Mouse (Mus musculus) CH12.LX (cell line): ENCODE measurements around the gene Sept5. TPM values are rescaled to one million over a fixed set of nuclear protein-coding genes. Genes with fewer than 3 reads are reported as not detected.

Source experiments
- DNase-seq: peaks from one replicate; pipeline ENCODE4 v3.0.0-alpha.2; 2013; ENCODE audit errors: extremely low read depth
- H3K27ac ChIP-seq: 2 replicates; pipeline ENCODE4 v1.5.1; 2012; ENCODE audit warnings: low read depth, mild to moderate bottlenecking, control low read depth, moderate library complexity; ENCODE audit not compliant: insufficient read depth
- H3K27me3 ChIP-seq: replicated peaks from 2 replicates; pipeline ENCODE3; 2012; ENCODE audit warnings: inconsistent platforms
- H3K36me3 ChIP-seq, 2 experiments: replicated peaks in 1 of 2; 2 replicates each; pipeline versions ENCODE3 to v1.6.1; 2012; ENCODE audit warnings: inconsistent platforms in 1 of 2, low read length in 1 of 2, mild to moderate bottlenecking in 1 of 2, mixed read lengths in 1 of 2, moderate library complexity in 1 of 2; ENCODE audit not compliant: control insufficient read depth in 1 of 2, insufficient read depth in 1 of 2
- H3K4me1 ChIP-seq, 2 experiments: 2 replicates each; pipeline ENCODE4 v1.6.1; 2012; ENCODE audit warnings: inconsistent platforms in 1 of 2, moderate library complexity in 1 of 2; ENCODE audit not compliant: insufficient read depth in 2 of 2, control insufficient read depth in 1 of 2
- H3K4me2 ChIP-seq: 2 replicates; pipeline ENCODE4 v1.6.1; 2012; ENCODE audit warnings: low read depth, mild to moderate bottlenecking, control low read depth; ENCODE audit not compliant: poor library complexity, insufficient read depth, severe bottlenecking
- H3K4me3 ChIP-seq, 3 experiments: fragments of 150-350 bp in 1 of 3; sonication (generic) in 1 of 3; replicated peaks in 1 of 3; 2 replicates each; pipeline versions ENCODE3 to v1.5.1; 2011 to 2012; ENCODE audit warnings: low read depth in 2 of 3, low read length in 2 of 3, mild to moderate bottlenecking in 2 of 3, moderate library complexity in 2 of 3, control low read depth in 1 of 3, improper control_type of control experiment in 1 of 3, inconsistent platforms in 1 of 3, mixed read lengths in 1 of 3; ENCODE audit not compliant: poor library complexity in 1 of 3
- H3K79me2 ChIP-seq: replicated peaks from 2 replicates; pipeline ENCODE4 v1.6.1; 2012; ENCODE audit warnings: mild to moderate bottlenecking, moderate library complexity; ENCODE audit not compliant: control insufficient read depth, poor library complexity, insufficient read depth, severe bottlenecking; ENCODE audit errors: extremely low read depth
- H3K9ac ChIP-seq: 2 replicates; pipeline ENCODE4 v1.6.1; 2012; ENCODE audit warnings: low read depth, mild to moderate bottlenecking, control low read depth, moderate library complexity; ENCODE audit not compliant: insufficient read depth
- H3K9me3 ChIP-seq: replicated peaks from 2 replicates; pipeline ENCODE3; 2012; ENCODE audit warnings: low read length, inconsistent platforms, mixed read lengths
- BHLHE40 ChIP-seq: IDR thresholded peaks from 2 replicates; pipeline ENCODE4 v1.6.1; 2011; ENCODE audit warnings: mild to moderate bottlenecking, low read depth, low read length, improper control_type of control experiment
- CHD1 ChIP-seq: IDR thresholded peaks from 2 replicates; pipeline ENCODE4 v1.6.1; 2012; ENCODE audit warnings: low read depth, low read length, improper control_type of control experiment, inconsistent platforms
- EP300 ChIP-seq: IDR thresholded peaks from 2 replicates; pipeline ENCODE4 v1.6.1; 2011; ENCODE audit warnings: low read length, improper control_type of control experiment
- HCFC1 ChIP-seq: IDR thresholded peaks from 2 replicates; pipeline ENCODE4 v1.6.1; 2012; ENCODE audit warnings: low read depth, mild to moderate bottlenecking, inconsistent platforms, low read length, improper control_type of control experiment
- KAT2A ChIP-seq: IDR thresholded peaks from 2 replicates; pipeline ENCODE4 v1.6.1; 2012; ENCODE audit warnings: low read length, improper control_type of control experiment, inconsistent platforms; ENCODE audit not compliant: insufficient replicate concordance
- MAFK ChIP-seq: IDR thresholded peaks from 2 replicates; pipeline ENCODE4 v1.6.1; 2011; ENCODE audit warnings: low read length, improper control_type of control experiment; ENCODE audit not compliant: insufficient replicate concordance
- MAZ ChIP-seq: IDR thresholded peaks from 2 replicates; pipeline ENCODE4 v1.6.1; 2012; ENCODE audit warnings: low read depth, mild to moderate bottlenecking, inconsistent platforms, low read length, improper control_type of control experiment, moderate library complexity
- MXI1 ChIP-seq: IDR thresholded peaks from 2 replicates; pipeline ENCODE4 v1.6.1; 2011; ENCODE audit warnings: mild to moderate bottlenecking, low read depth, low read length, improper control_type of control experiment
- NRF1 ChIP-seq: IDR thresholded peaks from 2 replicates; pipeline ENCODE4 v1.6.1; 2014; ENCODE audit warnings: low read depth, mild to moderate bottlenecking, inconsistent platforms, low read length, improper control_type of control experiment, moderate library complexity
- RAD21 ChIP-seq: IDR thresholded peaks from 2 replicates; pipeline ENCODE4 v1.6.1; 2011; ENCODE audit warnings: low read depth, mild to moderate bottlenecking, low read length, improper control_type of control experiment, moderate library complexity
- SMC3 ChIP-seq: IDR thresholded peaks from 2 replicates; pipeline ENCODE4 v1.6.1; 2011; ENCODE audit warnings: low read depth, low read length, improper control_type of control experiment
- TBP ChIP-seq: conservative IDR thresholded peaks from 2 replicates; pipeline ENCODE4 v1.6.1; 2011; ENCODE audit warnings: low read depth, low read length, improper control_type of control experiment
- USF1 ChIP-seq: IDR thresholded peaks from 2 replicates; pipeline ENCODE4 v1.6.1; 2014; ENCODE audit warnings: low read depth, mild to moderate bottlenecking, inconsistent platforms, low read length, improper control_type of control experiment
- ZMIZ1 ChIP-seq: IDR thresholded peaks from 2 replicates; pipeline ENCODE4 v1.6.1; 2012; ENCODE audit warnings: low read depth, mild to moderate bottlenecking, inconsistent platforms, low read length, improper control_type of control experiment
- dilution Hi-C: fragments of 300-500 bp; cut with MboI; formaldehyde crosslinking; loops from 2 replicates; pipeline ENCODE4 v1.14.3; 2020; ENCODE audit warnings: low sequenced_read_pairs; ENCODE audit not compliant: extremely low pct_unique_long_range_greater_than_20kb, extremely low pct_ligation_motif_present
- in situ Hi-C: fragments of 300-500 bp; cut with MboI; formaldehyde crosslinking; loops from 3 replicates; pipeline ENCODE4 v1.14.3; 2019; ENCODE audit warnings: low sequenced_read_pairs, low pct_ligation_motif_present, low pct_unique_long_range_greater_than_20kb, mixed read lengths
- polyA plus RNA-seq: library from polyadenylated mRNA; unstranded; fragments of >175 nt; gene quantifications from 2 replicates; pipeline ENCODE4 v1.2.1, GENCODE M21; 2012; ENCODE audit warnings: low read depth; ENCODE audit not compliant: insufficient read length
- total RNA-seq, 2 experiments: library from RNA; depleted of rRNA; stranded (reverse); fragments of 300-350 nt in 1 of 2; fragments of >200 nt in 1 of 2; gene quantifications; 2 replicates each; pipeline ENCODE4 v1.2.3; 2012 to 2014

Gene Sept5
- total and polyA plus RNA-seq, 3 experiments, result 0.56 to 3.9 (median 0.63) TPM

DNA sequence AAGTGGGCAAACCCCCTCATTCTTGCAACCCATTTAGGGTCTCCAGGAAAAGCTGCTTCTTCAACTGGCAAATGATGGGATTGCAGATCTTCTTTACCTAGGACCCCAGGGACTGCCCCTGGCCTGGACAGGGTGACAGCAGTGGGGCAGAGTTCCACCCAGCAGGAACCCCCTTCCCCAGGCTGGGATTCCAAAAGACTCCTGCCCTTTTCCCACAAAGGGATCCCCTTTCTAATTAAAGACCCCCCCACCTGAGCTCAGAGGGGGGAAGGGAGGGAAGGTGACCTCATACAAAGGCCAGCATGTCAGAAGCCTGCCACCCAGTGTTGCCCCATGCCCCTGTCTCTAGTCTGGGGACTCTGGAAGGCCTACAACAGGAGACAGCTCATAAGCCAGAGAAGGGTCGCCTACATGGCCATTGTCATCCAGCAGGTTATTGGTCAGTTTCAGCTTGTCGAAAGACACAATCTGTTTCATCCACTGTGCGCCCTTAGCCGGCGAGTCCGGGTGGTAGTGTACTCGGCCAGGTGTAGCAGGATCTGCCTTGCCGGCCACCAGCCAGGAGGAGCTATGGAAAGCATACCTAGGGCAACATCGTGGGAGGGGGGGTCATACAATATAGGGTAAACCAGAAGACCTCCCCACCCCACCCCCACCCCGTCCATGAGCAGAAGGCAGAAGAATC is 45.9 kb downstream of the Sept5 start:
- TF ChIP-seq RAD21 (no peak), SMC3 (no peak), MXI1 (no peak), BHLHE40 (no peak), USF1 (no peak), MAFK (no peak), EP300 (no peak), HCFC1 (no peak)
- DNase-seq, result no peak
- Histone ChIP-seq H3K36me3 (no peaks in the 10 kb centered on the region), H3K27me3 (no peaks in the 10 kb centered on the region), H3K79me2 (no peaks in the 10 kb centered on the region), H3K9ac (no peak overlapping the region), H3K9me3 (peaks cover 57% of the 10 kb centered on the region), H3K27ac (no peak overlapping the region), H3K4me3 (no peak overlapping the region), H3K4me1 (no peaks in the 10 kb centered on the region), H3K4me2 (no peak overlapping the region)
- in situ Hi-C loops (no loop called here), dilution Hi-C loops (no loop called here)

DNA sequence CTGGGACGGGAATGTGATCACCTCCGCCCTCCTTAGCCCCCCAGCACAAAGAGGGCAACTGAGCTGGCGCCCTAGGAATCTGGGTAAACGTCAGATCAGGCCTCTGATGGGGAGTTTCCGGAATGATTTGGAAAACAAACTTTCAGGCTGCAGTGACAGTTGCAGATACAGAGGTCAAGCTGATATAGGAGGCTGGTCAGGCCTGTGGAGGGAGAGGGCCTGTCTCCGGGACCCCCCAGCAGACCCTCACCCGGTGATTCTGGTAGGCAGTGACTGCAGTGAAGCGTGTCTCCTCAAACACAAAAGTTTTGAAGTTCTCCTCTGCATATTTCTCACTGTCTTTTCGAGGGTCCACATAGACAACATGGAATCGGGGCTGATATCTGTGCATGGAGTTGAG is 46.6 kb downstream of the Sept5 start:
- Histone ChIP-seq H3K9me3 (peaks cover 52% of the 10 kb centered on the region), H3K27ac (no peak overlapping the region), H3K27me3 (no peaks in the 10 kb centered on the region), H3K9ac (no peak overlapping the region), H3K4me2 (no peak overlapping the region), H3K79me2 (no peaks in the 10 kb centered on the region), H3K4me3 (no peak overlapping the region), H3K36me3 (no peaks in the 10 kb centered on the region), H3K4me1 (peaks cover 0 to 3% of the 10 kb centered on the region in 2 experiments; a peak in 1 of 4 replicates)
- in situ Hi-C loops (no loop called here), dilution Hi-C loops (no loop called here)
- no peak for DNase-seq
- TF ChIP-seq TBP, result no peak
- TF ChIP-seq ZMIZ1, result no peak
- TF ChIP-seq NRF1, result no peak
- no peak for TF ChIP-seq MAZ
- no peak for TF ChIP-seq USF1
- TF ChIP-seq CHD1, result no peak
- no peak for TF ChIP-seq KAT2A
